Mouse (Mus musculus) myocyte (in vitro differentiated cells): ENCODE data around the gene Ppp1r36.

Experiments
- CEBPB ChIP-seq: IDR thresholded peaks from 2 replicates; pipeline ENCODE4 v1.6.1; 2011; ENCODE audit warnings: mild to moderate bottlenecking, moderate library complexity; ENCODE audit not compliant: poor library complexity, insufficient read depth, severe bottlenecking
- MYOD1 ChIP-seq, 3 experiments: IDR thresholded peaks; one replicate each; pipeline ENCODE4 v1.6.1; 2011; ENCODE audit warnings: control low read depth in 2 of 3, low read depth in 2 of 3, mild to moderate bottlenecking in 2 of 3, moderate library complexity in 1 of 3; ENCODE audit not compliant: insufficient read length in 2 of 3, control insufficient read depth in 1 of 3
- MYOG ChIP-seq, 3 experiments: IDR thresholded peaks; one replicate each; pipeline ENCODE4 v1.6.1; 2011; ENCODE audit warnings: control low read depth in 2 of 3, low read depth in 2 of 3, mild to moderate bottlenecking in 2 of 3; ENCODE audit not compliant: insufficient read length in 2 of 3, control insufficient read depth in 1 of 3, insufficient read depth in 1 of 3
- POLR2A ChIP-seq: IDR thresholded peaks from one replicate; pipeline ENCODE4 v1.6.1; 2011; ENCODE audit warnings: low read depth, mild to moderate bottlenecking, control low read depth, moderate library complexity; ENCODE audit not compliant: insufficient read length
- REST ChIP-seq: IDR thresholded peaks from one replicate; pipeline ENCODE4 v1.6.1; 2011; ENCODE audit warnings: mild to moderate bottlenecking, control low read depth, moderate library complexity; ENCODE audit not compliant: insufficient read depth, insufficient read length
- SRF ChIP-seq: IDR thresholded peaks from one replicate; pipeline ENCODE4 v1.6.1; 2011; ENCODE audit warnings: low read depth; ENCODE audit not compliant: control insufficient read depth, insufficient read length
- TCF3 ChIP-seq: IDR thresholded peaks from one replicate; pipeline ENCODE4 v1.6.1; 2011; ENCODE audit warnings: low read depth, control low read depth; ENCODE audit not compliant: insufficient read length
- USF1 ChIP-seq: IDR thresholded peaks from one replicate; pipeline ENCODE4 v1.6.1; 2011; ENCODE audit warnings: low read depth, mild to moderate bottlenecking, control low read depth, moderate library complexity

GRCm38 (mm10) chr12:76444359-76444772, 27.0 kb downstream of the Ppp1r36 start:
- TF ChIP-seq POLR2A, result no peak
- no peak for TF ChIP-seq USF1
- TF ChIP-seq SRF, result no peak
- TF ChIP-seq CEBPB, result no peak
- no peak for TF ChIP-seq REST
- TF ChIP-seq MYOD1 (IDR thresholded peaks at IDR 0.05; ENCODE audit: control insufficient read depth in 1 of 3, insufficient read length in 2 of 3, low read depth in 2 of 3), result no peak
- no peak for TF ChIP-seq MYOG (IDR thresholded peaks at IDR 0.05; ENCODE audit: control insufficient read depth in 1 of 3, insufficient read depth in 1 of 3, insufficient read length in 2 of 3, low read depth in 2 of 3)
- no peak for TF ChIP-seq TCF3
